Mouse (Mus musculus) testis, adult 2 months (tissue): ENCODE results near the gene Hexa.

Experiments
- CTCF ChIP-seq: fragments of 200-500 bp; IDR thresholded peaks from 2 replicates; pipeline ENCODE4 v1.5.1; 2012; ENCODE audit warnings: low read depth, mild to moderate bottlenecking, inconsistent platforms, low read length, moderate library complexity; ENCODE audit not compliant: control insufficient read depth, insufficient read depth, insufficient replicate concordance
- POLR2A ChIP-seq: fragments of 200-500 bp; IDR thresholded peaks from 2 replicates; pipeline ENCODE4 v1.6.1; 2012; ENCODE audit warnings: low read depth, mild to moderate bottlenecking, inconsistent platforms, low read length, moderate library complexity; ENCODE audit not compliant: control insufficient read depth

DNA sequence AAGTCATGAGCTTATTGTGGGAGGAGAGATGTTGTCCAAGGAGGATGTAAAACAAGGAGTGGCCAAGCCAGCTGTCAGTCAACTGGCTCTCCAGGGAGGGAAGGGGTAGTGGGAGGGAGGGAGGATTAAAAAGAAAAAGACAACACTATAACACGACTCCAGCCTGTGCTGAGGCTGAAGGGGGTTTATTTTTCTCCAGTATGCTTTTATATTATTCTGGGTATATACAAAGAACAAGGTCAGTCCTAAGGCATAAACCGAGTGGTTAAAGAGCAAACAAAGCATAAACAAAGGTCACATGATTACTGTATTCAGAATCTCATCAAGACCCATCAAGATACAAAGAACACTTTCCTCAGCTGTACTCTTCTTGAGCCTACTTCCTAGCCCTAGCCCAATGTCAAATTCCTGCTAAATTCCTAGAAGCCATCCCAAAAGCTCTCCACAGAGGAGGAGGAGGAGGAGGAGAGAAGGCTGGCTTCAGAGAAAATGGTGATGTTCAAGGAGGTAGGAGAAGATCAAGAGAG is 9.7 kb downstream of the Hexa start:
- no peak for TF ChIP-seq CTCF
- no peak for TF ChIP-seq POLR2A
